13 mouse cellular contexts compared by ENCODE assay signal in the genomic region with DNA sequence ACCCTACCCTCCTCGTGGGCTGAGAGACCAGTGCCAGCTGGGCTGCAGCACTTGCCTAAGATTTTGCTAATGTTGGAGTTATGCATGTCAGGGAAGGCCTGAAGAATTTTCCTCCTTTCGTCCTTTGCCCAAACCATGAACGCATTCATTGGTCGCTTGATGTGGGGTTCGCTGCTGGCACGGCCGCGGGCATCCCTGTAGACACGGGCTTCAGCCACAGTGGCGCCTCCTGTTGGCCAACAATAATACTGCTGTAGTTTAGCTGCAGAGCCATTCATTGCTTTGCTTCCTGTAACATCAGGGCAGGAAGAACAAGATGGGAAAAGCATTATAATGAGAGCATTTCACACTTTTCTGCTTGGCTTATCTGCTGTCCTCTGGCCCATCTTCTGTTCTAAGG.
DNase-seq lines count a peak whose midpoint lies in the region; ATAC-seq and TF ChIP-seq lines count a peak whose summit lies in the region.
"Had no signal": no experiment of that assay in that cellular context is flagged by ENCODE, and none has a peak within 500 bp of the region (broad histone marks: within the 10 kb centered on the region; RNA-seq: fewer than 3 reads in every experiment).

No protein-coding gene starts in this region.

- H3K79me2 ChIP-seq in liver, adult 2 months (ENCODE audit: control insufficient read depth, insufficient read depth, low read length) = no peaks in the 10 kb centered on the region

- no peak overlapping the region for H3K27ac ChIP-seq in forebrain, postnatal 0 days (ENCODE audit: low read depth, low read length)
- no peak overlapping the region for H3K27ac ChIP-seq in forebrain, embryonic 16.5 days (ENCODE audit: low read length)
- H3K27ac ChIP-seq in liver, adult 2 months (replicated peaks; ENCODE audit: insufficient read depth, low read depth, low read length) = no peak overlapping the region
- H3K27ac ChIP-seq in liver, embryonic 12.5 days = no peak overlapping the region
- no peak overlapping the region for H3K27ac ChIP-seq in stomach, postnatal 0 days (replicated peaks)
- H3K27ac ChIP-seq: hindbrain, embryonic 14.5 days; macrophage; neural tube, embryonic 12.5 days had no signal

- no peaks in the 10 kb centered on the region for H3K36me3 ChIP-seq in forebrain, postnatal 0 days (ENCODE audit: insufficient read depth)
- no peaks in the 10 kb centered on the region for H3K36me3 ChIP-seq in forebrain, embryonic 16.5 days (ENCODE audit: control insufficient read depth, insufficient read depth)
- peaks cover 5% of the 10 kb centered on the region; the same call in 1 of the 2 replicates for H3K36me3 ChIP-seq in liver, adult 2 months (ENCODE audit: control insufficient read depth, insufficient read depth, low read length)
- H3K36me3 ChIP-seq in liver, embryonic 12.5 days = peaks cover 40% of the 10 kb centered on the region
- H3K36me3 ChIP-seq in stomach, postnatal 0 days (ENCODE audit: control insufficient read depth, insufficient read depth, low read length) = no peaks in the 10 kb centered on the region

- ATAC-seq in forebrain, postnatal 0 days = no peak
- no peak for ATAC-seq in forebrain, embryonic 16.5 days
- ATAC-seq in liver, embryonic 12.5 days = no peak
- ATAC-seq in stomach, postnatal 0 days (ENCODE audit: low FRiP score, low TSS enrichment) = no peak

- no peak overlapping the region for H3K9ac ChIP-seq in forebrain, postnatal 0 days
- H3K9ac ChIP-seq in forebrain, embryonic 16.5 days (replicated peaks; ENCODE audit: low read depth, low read length) = no peak overlapping the region
- H3K9ac ChIP-seq in liver, adult 2 months (ENCODE audit: low read depth, low read length) = no peak overlapping the region
- H3K9ac ChIP-seq in liver, embryonic 12.5 days = no peak overlapping the region
- no peak overlapping the region for H3K9ac ChIP-seq in stomach, postnatal 0 days (ENCODE audit: low read length)
- H3K9ac ChIP-seq: hindbrain, embryonic 14.5 days; neural tube, embryonic 12.5 days had no signal

- no peaks in the 10 kb centered on the region for H3K27me3 ChIP-seq in forebrain, postnatal 0 days (ENCODE audit: insufficient read depth, low read length)
- H3K27me3 ChIP-seq in forebrain, embryonic 16.5 days (replicated peaks; ENCODE audit: control insufficient read depth, insufficient read depth, low read length) = no peaks in the 10 kb centered on the region
- no peaks in the 10 kb centered on the region for H3K27me3 ChIP-seq in liver, adult 2 months (ENCODE audit: control insufficient read depth, insufficient read depth, low read length)
- no peaks in the 10 kb centered on the region; the same call in 1 of the 2 replicates for H3K27me3 ChIP-seq in liver, embryonic 12.5 days (replicated peaks)
- H3K27me3 ChIP-seq in stomach, postnatal 0 days (ENCODE audit: control insufficient read depth, insufficient read depth, low read length) = no peaks in the 10 kb centered on the region
- H3K27me3 ChIP-seq: neural tube, embryonic 12.5 days had no signal

- H3K9me3 ChIP-seq in forebrain, postnatal 0 days (ENCODE audit: low read length) = no peaks in the 10 kb centered on the region
- H3K9me3 ChIP-seq in forebrain, embryonic 16.5 days (ENCODE audit: control insufficient read depth, low read length) = no peaks in the 10 kb centered on the region
- no peaks in the 10 kb centered on the region for H3K9me3 ChIP-seq in liver, embryonic 12.5 days (replicated peaks)
- no peaks in the 10 kb centered on the region for H3K9me3 ChIP-seq in stomach, postnatal 0 days (ENCODE audit: control insufficient read depth, low read length)
- H3K9me3 ChIP-seq: neural tube, embryonic 12.5 days had no signal

- no peak overlapping the region for H3K4me3 ChIP-seq in forebrain, postnatal 0 days (ENCODE audit: low read depth, low read length)
- H3K4me3 ChIP-seq in forebrain, embryonic 16.5 days (replicated peaks; ENCODE audit: low read length) = no peak overlapping the region
- no peak overlapping the region for H3K4me3 ChIP-seq in liver, adult 2 months (ENCODE audit: insufficient read depth, low read depth, low read length)
- no peak overlapping the region for H3K4me3 ChIP-seq in liver, embryonic 12.5 days
- H3K4me3 ChIP-seq in stomach, postnatal 0 days (ENCODE audit: low read depth, low read length) = no peak overlapping the region
- no peak overlapping the region for H3K4me3 ChIP-seq in lung, adult 2 months (replicated peaks; ENCODE audit: extremely low read depth, low read depth, low read length)
- H3K4me3 ChIP-seq: neural tube, embryonic 12.5 days had no signal

- TF ChIP-seq POLR2A in liver, adult 2 months (IDR thresholded peaks at IDR 0.05; ENCODE audit: extremely low read depth, insufficient read depth, low read length) = no peak
- TF ChIP-seq POLR2A in lung, adult 2 months (IDR thresholded peaks at IDR 0.05; ENCODE audit: borderline replicate concordance, extremely low read depth, low read depth, low read length) = no peak

- TF ChIP-seq CTCF in forebrain, postnatal 0 days (IDR thresholded peaks at IDR 0.05; ENCODE audit: low read depth) = peak; percentile 45
- TF ChIP-seq CTCF in liver, adult 2 months (IDR thresholded peaks at IDR 0.05; ENCODE audit: low read depth, low read length) = peak; percentile 48
- TF ChIP-seq CTCF in stomach, postnatal 0 days (IDR thresholded peaks at IDR 0.05; ENCODE audit: low read depth) = peak; percentile 60
- TF ChIP-seq CTCF in lung, adult 2 months (IDR thresholded peaks at IDR 0.05; ENCODE audit: insufficient read depth, low read length) = no peak

- no peak overlapping the region for H3K4me2 ChIP-seq in forebrain, postnatal 0 days (ENCODE audit: low read depth)
- no peak overlapping the region for H3K4me2 ChIP-seq in forebrain, embryonic 16.5 days (ENCODE audit: low read length)
- H3K4me2 ChIP-seq in liver, embryonic 12.5 days = no peak overlapping the region
- H3K4me2 ChIP-seq in stomach, postnatal 0 days (replicated peaks; ENCODE audit: low read depth) = no peak overlapping the region
- H3K4me2 ChIP-seq: hindbrain, embryonic 14.5 days; neural tube, embryonic 12.5 days had no signal

- no peaks in the 10 kb centered on the region for H3K4me1 ChIP-seq in forebrain, postnatal 0 days (ENCODE audit: insufficient read depth)
- no peaks in the 10 kb centered on the region for H3K4me1 ChIP-seq in forebrain, embryonic 16.5 days (replicated peaks; ENCODE audit: control insufficient read depth, insufficient read depth, low read length)
- H3K4me1 ChIP-seq in liver, adult 2 months (ENCODE audit: control insufficient read depth, insufficient read depth, low read length) = no peaks in the 10 kb centered on the region
- no peaks in the 10 kb centered on the region for H3K4me1 ChIP-seq in liver, embryonic 12.5 days
- H3K4me1 ChIP-seq in stomach, postnatal 0 days (replicated peaks; ENCODE audit: control insufficient read depth, insufficient read depth) = no peaks in the 10 kb centered on the region
- no peaks in the 10 kb centered on the region for H3K4me1 ChIP-seq in lung, adult 2 months (ENCODE audit: control insufficient read depth, insufficient read depth, low read length)
- H3K4me1 ChIP-seq: neural tube, embryonic 12.5 days had no signal

- 62% methylated on average over 10 of the region's 10 CpGs for WGBS in forebrain, postnatal 0 days
- 58% methylated on average over 10 of the region's 10 CpGs for WGBS in forebrain, embryonic 16.5 days
- 76% methylated on average over 10 of the region's 10 CpGs for whole genome bisulfite sequencing in liver, adult 2 months
- WGBS in liver, embryonic 12.5 days (ENCODE audit: insufficient replicate concordance) = 55% methylated on average over 10 of the region's 10 CpGs
- WGBS in stomach, postnatal 0 days = 66% methylated on average over 10 of the region's 10 CpGs
- WGBS in lung, adult 2 months = 61% methylated on average over 10 of the region's 10 CpGs

- no peak for DNase-seq in forebrain, postnatal 0 days
- no peak for DNase-seq in liver, adult 2 months (ENCODE audit: extremely low read depth, low read depth, low spot score)
- DNase-seq in ES-CJ7 (ENCODE audit: low read depth, low spot score) = peak; percentile 6
- DNase-seq in stomach, postnatal 0 days (ENCODE audit: low spot score) = no peak
- no peak for DNase-seq in ovary, postnatal 10 days (ENCODE audit: low spot score)
- DNase-seq in lung, adult 2 months = no peak
- DNase-seq: adrenal gland, postnatal 36 days; spleen, adult 18-20 months had no signal

- TF ChIP-seq EP300 in stomach, postnatal 0 days (optimal IDR thresholded peaks at IDR 0.05) = no peak
